Mouse (Mus musculus) adrenal gland, postnatal 4 days (tissue): ENCODE data around the gene Ifne. TPM values are rescaled to one million over a fixed set of nuclear protein-coding genes. Genes with fewer than 3 reads are reported as not detected.

ENCODE experiments used
- DNase-seq, 2 experiments: peaks; one replicate each; pipeline ENCODE4 v3.0.0; 2021 to 2022; ENCODE audit warnings: low spot score in 2 of 2, mixed read lengths in 2 of 2
- long read RNA-seq, 2 experiments: library from polyadenylated mRNA; stranded (forward); transcript quantifications; one replicate each; pipeline ENCODE4 v2.0.0; 2021
- total RNA-seq, 2 experiments: library from RNA; stranded (reverse); gene quantifications; 2 replicates each; pipeline ENCODE4 v1.2.3; 2021

Ifne gene
- total RNA-seq: not detected
- long read RNA-seq, experiment 1: 0 reads
- long read RNA-seq, experiment 2: 0 reads

GRCm38 (mm10) chr4:88880101-88880500 is at the start of gene Ifne:
Ifne (minus strand) TSS chr4:88880201.
- no peak for DNase-seq

GRCm38 (mm10) chr4:88928341-88929102 is 48.5 kb upstream of the Ifne start:
- no peak for DNase-seq

- DNase-seq: no peak
Observed at GRCm38 (mm10) chr4:88927850-88928249, 47.8 kb upstream of the Ifne start.

- DNase-seq: no peak
Observed at GRCm38 (mm10) chr4:88926637-88927036, 46.6 kb upstream of the Ifne start.

GRCm38 (mm10) chr4:88926082-88926481 is 46.1 kb upstream of the Ifne start:
- DNase-seq: no peak

GRCm38 (mm10) chr4:88925456-88925855 is 45.5 kb upstream of the Ifne start:
- DNase-seq: no peak

GRCm38 (mm10) chr4:88921280-88921679 is 41.3 kb upstream of the Ifne start:
- no peak for DNase-seq

GRCm38 (mm10) chr4:88917770-88918460 is 37.9 kb upstream of the Ifne start:
- no peak for DNase-seq

GRCm38 (mm10) chr4:88916306-88916705 is 36.3 kb upstream of the Ifne start:
- DNase-seq: no peak

GRCm38 (mm10) chr4:88913984-88914383 is 34.0 kb upstream of the Ifne start:
- no peak for DNase-seq

- DNase-seq: no peak
Observed at GRCm38 (mm10) chr4:88912882-88913281, 32.9 kb upstream of the Ifne start.

GRCm38 (mm10) chr4:88912187-88912586 is 32.2 kb upstream of the Ifne start:
- no peak for DNase-seq

GRCm38 (mm10) chr4:88909600-88910534 is 29.9 kb upstream of the Ifne start:
- no peak for DNase-seq

- no peak for DNase-seq
Observed at GRCm38 (mm10) chr4:88893201-88893754, 13.3 kb upstream of the Ifne start.

- no peak for DNase-seq
Observed at GRCm38 (mm10) chr4:88888236-88888635, 8.2 kb upstream of the Ifne start.

- DNase-seq: no peak
Observed at GRCm38 (mm10) chr4:88878772-88879171, 1.2 kb downstream of the Ifne start.

GRCm38 (mm10) chr4:88878246-88878645 is 1.8 kb downstream of the Ifne start:
- DNase-seq: no peak

- no peak for DNase-seq
Observed at GRCm38 (mm10) chr4:88876520-88876919, 3.5 kb downstream of the Ifne start.

GRCm38 (mm10) chr4:88875435-88876095 is 4.4 kb downstream of the Ifne start:
- DNase-seq: no peak

- DNase-seq: no peak
Observed at GRCm38 (mm10) chr4:88872691-88873090, 7.3 kb downstream of the Ifne start.
